Mouse (Mus musculus): ENCODE results near the gene Rnf8. TPM values are rescaled to one million over a fixed set of nuclear protein-coding genes. Genes with fewer than 3 reads are reported as not detected.

The Rnf8 gene
- polyA plus RNA-seq, 1 experiment from 2014 or later, result 67.9 TPM

GRCm38 (mm10) chr17:29682261-29682660, 67.7 kb downstream of the Rnf8 start:
- Histone ChIP-seq H3K36me3 (ENCODE audit: control insufficient read depth, insufficient read depth, low read length) (peaks cover 22% of the 10 kb centered on the region), H3K4me1 (replicated peaks; ENCODE audit: control insufficient read depth, insufficient read depth, low read length) (peaks cover 11% of the 10 kb centered on the region), H3K27me3 (ENCODE audit: control insufficient read depth, insufficient read depth, low read depth, low read length) (no peaks in the 10 kb centered on the region), H3K27ac (ENCODE audit: low read length) (no peak overlapping the region), H3K4me2 (ENCODE audit: low read depth, low read length) (no peak overlapping the region), H3K4me3 (ENCODE audit: low read length) (no peak overlapping the region), H3K9ac (ENCODE audit: low read length) (no peak overlapping the region), H3K9me3 (ENCODE audit: control insufficient read depth, low read length) (no peaks in the 10 kb centered on the region)
- 90% methylated on average over 7 of the region's 7 CpGs for whole genome bisulfite sequencing
- ATAC-seq (ENCODE audit: low read depth), result no peak

DNA sequence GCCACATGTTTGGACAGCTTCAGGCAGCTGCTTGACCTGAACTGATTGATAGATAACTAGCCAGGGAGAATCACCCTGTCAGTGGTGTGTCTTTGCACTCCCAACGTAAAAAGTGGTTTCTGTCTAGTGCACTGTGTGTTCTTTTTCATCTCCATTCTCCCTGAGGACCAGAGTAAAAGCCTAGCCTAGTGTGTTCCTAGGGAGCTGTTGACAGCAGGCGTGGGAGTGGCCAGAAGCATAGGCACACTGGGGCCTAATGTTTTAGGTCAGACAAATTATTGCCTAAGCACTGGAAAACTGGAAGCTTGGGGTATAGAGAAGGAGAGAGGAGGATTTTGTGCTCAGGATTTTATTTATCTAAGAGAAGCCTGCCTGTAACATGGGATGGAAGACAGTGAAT, 68.5 kb downstream of the Rnf8 start:
- Histone ChIP-seq H3K9ac (ENCODE audit: low read length) (no peak overlapping the region), H3K27ac (ENCODE audit: low read length) (no peak overlapping the region), H3K9me3 (ENCODE audit: control insufficient read depth, low read length) (no peaks in the 10 kb centered on the region), H3K4me1 (replicated peaks; ENCODE audit: control insufficient read depth, insufficient read depth, low read length) (peaks cover 11% of the 10 kb centered on the region), H3K27me3 (ENCODE audit: control insufficient read depth, insufficient read depth, low read depth, low read length) (no peaks in the 10 kb centered on the region), H3K4me3 (ENCODE audit: low read length) (no peak overlapping the region), H3K36me3 (ENCODE audit: control insufficient read depth, insufficient read depth, low read length) (peaks cover 27% of the 10 kb centered on the region), H3K4me2 (ENCODE audit: low read depth, low read length) (no peak overlapping the region)
- no peak for ATAC-seq (ENCODE audit: low read depth)
- 67% methylated on average over 2 of the region's 2 CpGs for WGBS

- no peaks in the 10 kb centered on the region for H3K9me3 ChIP-seq (ENCODE audit: control insufficient read depth, low read length)
- no peak overlapping the region for H3K4me2 ChIP-seq (ENCODE audit: low read depth, low read length)
- no peaks in the 10 kb centered on the region for H3K27me3 ChIP-seq (ENCODE audit: control insufficient read depth, insufficient read depth, low read depth, low read length)
- ATAC-seq (ENCODE audit: low read depth), result no peak
- H3K4me1 ChIP-seq (replicated peaks; ENCODE audit: control insufficient read depth, insufficient read depth, low read length), result peaks cover 8% of the 10 kb centered on the region
- H3K27ac ChIP-seq (ENCODE audit: low read length), result no peak overlapping the region
- no peak overlapping the region for H3K4me3 ChIP-seq (ENCODE audit: low read length)
- 88% methylated on average over 4 of the region's 4 CpGs for WGBS
- H3K9ac ChIP-seq (ENCODE audit: low read length), result no peak overlapping the region
- peaks cover 34% of the 10 kb centered on the region for H3K36me3 ChIP-seq (ENCODE audit: control insufficient read depth, insufficient read depth, low read length)
These were observed 69.7 kb downstream of the Rnf8 start for GRCm38 (mm10) chr17:29684275-29684674.

DNA sequence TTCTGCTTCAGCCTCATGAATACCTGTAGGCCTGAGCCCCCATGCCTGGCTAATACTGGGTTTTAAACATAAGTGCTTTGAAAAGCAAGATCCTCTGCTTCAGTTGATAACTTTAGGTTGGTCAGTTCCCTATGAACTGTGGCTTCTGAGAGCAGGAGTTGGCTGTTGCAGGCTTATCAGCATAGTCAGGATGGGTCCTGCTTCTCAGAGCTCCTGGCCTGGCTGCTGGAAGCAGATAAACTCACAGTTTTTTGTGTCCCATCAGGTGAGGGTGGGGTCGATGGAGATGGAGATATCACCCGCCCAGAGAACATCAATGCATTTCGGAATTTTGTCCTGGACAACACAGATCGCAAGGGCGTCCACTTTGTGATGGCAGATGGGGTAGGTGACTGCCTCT, 72.2 kb downstream of the Rnf8 start:
- H3K4me1 ChIP-seq (replicated peaks; ENCODE audit: control insufficient read depth, insufficient read depth, low read length), result no peaks in the 10 kb centered on the region
- 90% methylated on average over 5 of the region's 5 CpGs for WGBS
- H3K27me3 ChIP-seq (ENCODE audit: control insufficient read depth, insufficient read depth, low read depth, low read length), result no peaks in the 10 kb centered on the region
- no peak overlapping the region for H3K4me3 ChIP-seq (ENCODE audit: low read length)
- ATAC-seq (ENCODE audit: low read depth), result no peak
- peaks cover 40% of the 10 kb centered on the region for H3K36me3 ChIP-seq (ENCODE audit: control insufficient read depth, insufficient read depth, low read length)
- H3K9me3 ChIP-seq (ENCODE audit: control insufficient read depth, low read length), result no peaks in the 10 kb centered on the region
- H3K4me2 ChIP-seq (ENCODE audit: low read depth, low read length), result no peak overlapping the region
- no peak overlapping the region for H3K27ac ChIP-seq (ENCODE audit: low read length)
- H3K9ac ChIP-seq (ENCODE audit: low read length), result no peak overlapping the region

DNA sequence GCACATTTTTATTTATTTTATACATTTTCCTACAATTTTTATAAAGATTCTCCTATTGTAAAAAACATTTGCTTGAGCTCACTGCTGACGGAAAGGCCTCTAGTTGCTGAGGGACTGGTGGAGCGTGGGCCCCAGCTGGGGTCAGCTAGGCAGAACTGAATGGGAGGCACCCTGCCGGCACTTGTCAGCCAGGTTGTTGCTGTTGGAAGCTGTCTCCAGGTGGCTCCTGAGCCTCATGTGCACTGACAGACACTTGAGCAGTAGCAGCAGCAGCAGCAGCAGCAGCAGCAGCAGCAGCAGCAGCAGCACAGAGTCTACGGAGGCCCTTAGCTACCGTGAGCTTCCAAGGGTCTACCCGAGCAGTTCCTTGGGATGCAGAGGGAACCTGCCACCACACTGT, 72.8 kb downstream of the Rnf8 start:
- Histone ChIP-seq H3K27ac (ENCODE audit: low read length) (no peak overlapping the region), H3K36me3 (ENCODE audit: control insufficient read depth, insufficient read depth, low read length) (peaks cover 35% of the 10 kb centered on the region), H3K27me3 (ENCODE audit: control insufficient read depth, insufficient read depth, low read depth, low read length) (no peaks in the 10 kb centered on the region), H3K4me3 (ENCODE audit: low read length) (no peak overlapping the region), H3K4me1 (replicated peaks; ENCODE audit: control insufficient read depth, insufficient read depth, low read length) (no peaks in the 10 kb centered on the region), H3K9me3 (ENCODE audit: control insufficient read depth, low read length) (no peaks in the 10 kb centered on the region), H3K4me2 (ENCODE audit: low read depth, low read length) (no peak overlapping the region), H3K9ac (ENCODE audit: low read length) (no peak overlapping the region)
- ATAC-seq (ENCODE audit: low read depth), result no peak
- WGBS, result 87% methylated on average over 6 of the region's 6 CpGs

DNA sequence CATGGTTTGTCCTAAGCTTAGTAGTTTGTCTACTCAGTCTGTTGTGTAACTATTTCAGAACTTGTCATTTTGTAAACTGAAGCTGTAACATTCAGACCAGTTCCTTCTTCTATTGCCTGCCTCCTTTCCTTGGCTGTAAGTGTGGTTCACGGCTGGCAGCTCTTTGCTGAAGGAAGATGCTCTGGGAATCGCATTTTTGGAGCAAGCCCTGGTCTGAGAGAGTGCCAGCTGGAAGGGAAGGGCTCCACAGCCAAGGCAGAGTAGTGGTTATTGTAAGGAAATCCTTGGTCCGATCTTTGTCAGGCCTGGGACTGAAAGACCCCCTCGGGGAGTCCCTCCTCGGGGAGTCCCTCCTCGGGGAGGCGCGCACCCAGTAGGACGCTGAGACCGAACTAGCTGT, 74.0 kb downstream of the Rnf8 start:
- no peak for ATAC-seq (ENCODE audit: low read depth)
- WGBS, result 92% methylated on average over 10 of the region's 10 CpGs
- no peak overlapping the region for H3K9ac ChIP-seq (ENCODE audit: low read length)
- H3K27me3 ChIP-seq (ENCODE audit: control insufficient read depth, insufficient read depth, low read depth, low read length), result no peaks in the 10 kb centered on the region
- H3K27ac ChIP-seq (ENCODE audit: low read length), result no peak overlapping the region
- no peaks in the 10 kb centered on the region for H3K4me1 ChIP-seq (replicated peaks; ENCODE audit: control insufficient read depth, insufficient read depth, low read length)
- no peak overlapping the region for H3K4me2 ChIP-seq (ENCODE audit: low read depth, low read length)
- no peak overlapping the region for H3K4me3 ChIP-seq (ENCODE audit: low read length)
- H3K36me3 ChIP-seq (ENCODE audit: control insufficient read depth, insufficient read depth, low read length), result peaks cover 31% of the 10 kb centered on the region
- H3K9me3 ChIP-seq (ENCODE audit: control insufficient read depth, low read length), result no peaks in the 10 kb centered on the region

GRCm38 (mm10) chr17:29690257-29690656, 75.7 kb downstream of the Rnf8 start:
- no peak overlapping the region for H3K4me2 ChIP-seq (ENCODE audit: low read depth, low read length)
- H3K9me3 ChIP-seq (ENCODE audit: control insufficient read depth, low read length), result no peaks in the 10 kb centered on the region
- no peaks in the 10 kb centered on the region for H3K4me1 ChIP-seq (replicated peaks; ENCODE audit: control insufficient read depth, insufficient read depth, low read length)
- no peak overlapping the region for H3K9ac ChIP-seq (ENCODE audit: low read length)
- 76% methylated on average over 6 of the region's 6 CpGs for WGBS
- no peak overlapping the region for H3K4me3 ChIP-seq (ENCODE audit: low read length)
- H3K27me3 ChIP-seq (ENCODE audit: control insufficient read depth, insufficient read depth, low read depth, low read length), result no peaks in the 10 kb centered on the region
- ATAC-seq (ENCODE audit: low read depth), result no peak
- no peak overlapping the region for H3K27ac ChIP-seq (ENCODE audit: low read length)
- peaks cover 46% of the 10 kb centered on the region for H3K36me3 ChIP-seq (ENCODE audit: control insufficient read depth, insufficient read depth, low read length)

GRCm38 (mm10) chr17:29692827-29693226, 78.2 kb downstream of the Rnf8 start:
- ATAC-seq (ENCODE audit: low read depth), result no peak
- Histone ChIP-seq H3K9me3 (ENCODE audit: control insufficient read depth, low read length) (no peaks in the 10 kb centered on the region), H3K4me1 (replicated peaks; ENCODE audit: control insufficient read depth, insufficient read depth, low read length) (no peaks in the 10 kb centered on the region), H3K27ac (ENCODE audit: low read length) (no peak overlapping the region), H3K4me2 (ENCODE audit: low read depth, low read length) (no peak overlapping the region), H3K4me3 (ENCODE audit: low read length) (no peak overlapping the region), H3K27me3 (ENCODE audit: control insufficient read depth, insufficient read depth, low read depth, low read length) (no peaks in the 10 kb centered on the region), H3K9ac (ENCODE audit: low read length) (no peak overlapping the region), H3K36me3 (ENCODE audit: control insufficient read depth, insufficient read depth, low read length) (peaks cover 49% of the 10 kb centered on the region)
- WGBS, result 80% methylated on average over 2 of the region's 2 CpGs

DNA sequence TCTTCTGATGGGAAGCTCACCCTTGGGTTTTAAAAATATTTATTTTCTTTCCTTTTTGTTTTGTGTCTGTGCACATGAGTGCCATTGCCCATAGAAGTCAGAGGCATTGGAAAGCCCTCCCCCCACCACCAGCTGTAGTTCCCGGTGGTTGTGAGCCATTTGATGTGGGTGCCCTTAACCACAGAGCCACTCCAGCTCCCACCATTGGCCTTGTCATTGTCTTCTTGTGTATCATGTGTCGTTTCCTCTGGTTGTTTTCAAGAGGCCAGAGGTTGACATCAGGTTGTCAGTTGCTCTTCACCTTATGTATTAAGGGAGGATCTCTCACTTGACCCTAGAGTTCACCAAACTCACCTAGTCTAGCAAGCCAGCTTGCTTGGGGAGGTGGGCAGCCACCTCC, 79.0 kb downstream of the Rnf8 start:
- Histone ChIP-seq H3K4me1 (replicated peaks; ENCODE audit: control insufficient read depth, insufficient read depth, low read length) (no peaks in the 10 kb centered on the region), H3K9ac (ENCODE audit: low read length) (no peak overlapping the region), H3K4me2 (ENCODE audit: low read depth, low read length) (no peak overlapping the region), H3K36me3 (ENCODE audit: control insufficient read depth, insufficient read depth, low read length) (peaks cover 52% of the 10 kb centered on the region), H3K27me3 (ENCODE audit: control insufficient read depth, insufficient read depth, low read depth, low read length) (no peaks in the 10 kb centered on the region), H3K27ac (ENCODE audit: low read length) (no peak overlapping the region), H3K4me3 (ENCODE audit: low read length) (no peak overlapping the region), H3K9me3 (ENCODE audit: control insufficient read depth, low read length) (no peaks in the 10 kb centered on the region)
- 61% methylated on average over 2 of the region's 2 CpGs for WGBS
- no peak for ATAC-seq (ENCODE audit: low read depth)

- Histone ChIP-seq H3K27me3 (ENCODE audit: control insufficient read depth, insufficient read depth, low read depth, low read length) (no peaks in the 10 kb centered on the region), H3K9ac (ENCODE audit: low read length) (no peak overlapping the region), H3K4me3 (ENCODE audit: low read length) (no peak overlapping the region), H3K9me3 (ENCODE audit: control insufficient read depth, low read length) (no peaks in the 10 kb centered on the region), H3K36me3 (ENCODE audit: control insufficient read depth, insufficient read depth, low read length) (peaks cover 50% of the 10 kb centered on the region), H3K4me1 (replicated peaks; ENCODE audit: control insufficient read depth, insufficient read depth, low read length) (no peaks in the 10 kb centered on the region), H3K27ac (ENCODE audit: low read length) (no peak overlapping the region), H3K4me2 (ENCODE audit: low read depth, low read length) (no peak overlapping the region)
- 89% methylated on average over 4 of the region's 4 CpGs for WGBS
- ATAC-seq (ENCODE audit: low read depth), result no peak
These were observed 79.9 kb downstream of the Rnf8 start for GRCm38 (mm10) chr17:29694516-29694915.

Measured in lung, embryonic 16.5 days (tissue).